Mouse (Mus musculus): ENCODE measurements around the gene Ccser1. TPM values are rescaled to one million over a fixed set of nuclear protein-coding genes. Genes with fewer than 3 reads are reported as not detected.

Ccser1 gene
- total and polyA plus RNA-seq, 2 experiments, result 0.02 to 0.28 TPM

GRCm38 (mm10) chr6:61493386-61493785, 313.3 kb downstream of the Ccser1 start:
- H3K36me3 ChIP-seq (ENCODE audit: control insufficient read depth, insufficient read depth, low read length), result no peaks in the 10 kb centered on the region
- WGBS, result 86% methylated on average over 5 of the region's 5 CpGs
- TF ChIP-seq POLR2A (IDR thresholded peaks at IDR 0.05; ENCODE audit: extremely low read depth, insufficient read depth, low read length) (no peak), CTCF (IDR thresholded peaks at IDR 0.05; ENCODE audit: low read depth, low read length) (no peak)
- H3K27me3 ChIP-seq (ENCODE audit: control insufficient read depth, insufficient read depth, low read length), result no peaks in the 10 kb centered on the region
- H3K27ac ChIP-seq (replicated peaks; ENCODE audit: insufficient read depth, low read depth, low read length), result no peak overlapping the region
- no peaks in the 10 kb centered on the region for H3K4me1 ChIP-seq (ENCODE audit: control insufficient read depth, insufficient read depth, low read length)
- no peak for DNase-seq (ENCODE audit: extremely low read depth, low read depth, low spot score)
- no peak overlapping the region for H3K9ac ChIP-seq (ENCODE audit: low read depth, low read length)
- H3K4me3 ChIP-seq (ENCODE audit: insufficient read depth, low read depth, low read length), result no peak overlapping the region
- no peaks in the 10 kb centered on the region for H3K79me2 ChIP-seq (ENCODE audit: control insufficient read depth, insufficient read depth, low read length)

- Histone ChIP-seq H3K79me2 (ENCODE audit: control insufficient read depth, insufficient read depth, low read length) (no peaks in the 10 kb centered on the region), H3K27ac (replicated peaks; ENCODE audit: insufficient read depth, low read depth, low read length) (no peak overlapping the region), H3K4me1 (ENCODE audit: control insufficient read depth, insufficient read depth, low read length) (no peaks in the 10 kb centered on the region), H3K9ac (ENCODE audit: low read depth, low read length) (no peak overlapping the region), H3K36me3 (ENCODE audit: control insufficient read depth, insufficient read depth, low read length) (no peaks in the 10 kb centered on the region), H3K4me3 (ENCODE audit: insufficient read depth, low read depth, low read length) (no peak overlapping the region), H3K27me3 (ENCODE audit: control insufficient read depth, insufficient read depth, low read length) (no peaks in the 10 kb centered on the region)
- 64% methylated on average over 2 of the region's 2 CpGs for WGBS
- TF ChIP-seq POLR2A (IDR thresholded peaks at IDR 0.05; ENCODE audit: extremely low read depth, insufficient read depth, low read length) (no peak), CTCF (IDR thresholded peaks at IDR 0.05; ENCODE audit: low read depth, low read length) (no peak)
- no peak for DNase-seq (ENCODE audit: extremely low read depth, low read depth, low spot score)
These were observed 335.2 kb downstream of the Ccser1 start for GRCm38 (mm10) chr6:61515310-61515709.

- no peak for DNase-seq (ENCODE audit: extremely low read depth, low read depth, low spot score)
- Histone ChIP-seq H3K27ac (replicated peaks; ENCODE audit: insufficient read depth, low read depth, low read length) (no peak overlapping the region), H3K4me1 (ENCODE audit: control insufficient read depth, insufficient read depth, low read length) (no peaks in the 10 kb centered on the region), H3K9ac (ENCODE audit: low read depth, low read length) (no peak overlapping the region), H3K27me3 (ENCODE audit: control insufficient read depth, insufficient read depth, low read length) (no peaks in the 10 kb centered on the region), H3K79me2 (ENCODE audit: control insufficient read depth, insufficient read depth, low read length) (no peaks in the 10 kb centered on the region), H3K36me3 (ENCODE audit: control insufficient read depth, insufficient read depth, low read length) (no peaks in the 10 kb centered on the region), H3K4me3 (ENCODE audit: insufficient read depth, low read depth, low read length) (no peak overlapping the region)
- 73% methylated on average over 2 of the region's 2 CpGs for WGBS
- TF ChIP-seq POLR2A (IDR thresholded peaks at IDR 0.05; ENCODE audit: extremely low read depth, insufficient read depth, low read length) (no peak), CTCF (IDR thresholded peaks at IDR 0.05; ENCODE audit: low read depth, low read length) (no peak)
These were observed 341.5 kb downstream of the Ccser1 start for GRCm38 (mm10) chr6:61521587-61521986.

GRCm38 (mm10) chr6:61522108-61522507, 342.0 kb downstream of the Ccser1 start:
- H3K27me3 ChIP-seq (ENCODE audit: control insufficient read depth, insufficient read depth, low read length), result no peaks in the 10 kb centered on the region
- no peaks in the 10 kb centered on the region for H3K79me2 ChIP-seq (ENCODE audit: control insufficient read depth, insufficient read depth, low read length)
- H3K9ac ChIP-seq (ENCODE audit: low read depth, low read length), result no peak overlapping the region
- no peaks in the 10 kb centered on the region for H3K4me1 ChIP-seq (ENCODE audit: control insufficient read depth, insufficient read depth, low read length)
- TF ChIP-seq CTCF (IDR thresholded peaks at IDR 0.05; ENCODE audit: low read depth, low read length), result no peak
- no peak for TF ChIP-seq POLR2A (IDR thresholded peaks at IDR 0.05; ENCODE audit: extremely low read depth, insufficient read depth, low read length)
- H3K36me3 ChIP-seq (ENCODE audit: control insufficient read depth, insufficient read depth, low read length), result no peaks in the 10 kb centered on the region
- DNase-seq (ENCODE audit: extremely low read depth, low read depth, low spot score), result no peak
- no peak overlapping the region for H3K27ac ChIP-seq (replicated peaks; ENCODE audit: insufficient read depth, low read depth, low read length)
- H3K4me3 ChIP-seq (ENCODE audit: insufficient read depth, low read depth, low read length), result no peak overlapping the region
- WGBS, result 84% methylated on average over 3 of the region's 3 CpGs

GRCm38 (mm10) chr6:61523748-61524493, 343.8 kb downstream of the Ccser1 start:
- TF ChIP-seq CTCF (IDR thresholded peaks at IDR 0.05; ENCODE audit: low read depth, low read length) (no peak), POLR2A (IDR thresholded peaks at IDR 0.05; ENCODE audit: extremely low read depth, insufficient read depth, low read length) (no peak)
- peak; percentile 3 for DNase-seq (ENCODE audit: extremely low read depth, low read depth, low spot score)
- no peaks in the 10 kb centered on the region for H3K4me1 ChIP-seq (ENCODE audit: control insufficient read depth, insufficient read depth, low read length)
- no peaks in the 10 kb centered on the region for H3K27me3 ChIP-seq (ENCODE audit: control insufficient read depth, insufficient read depth, low read length)
- H3K9ac ChIP-seq (ENCODE audit: low read depth, low read length), result no peak overlapping the region
- no peak overlapping the region for H3K4me3 ChIP-seq (ENCODE audit: insufficient read depth, low read depth, low read length)
- WGBS, result 34% methylated on average over 14 of the region's 14 CpGs
- no peak overlapping the region for H3K27ac ChIP-seq (replicated peaks; ENCODE audit: insufficient read depth, low read depth, low read length)
- no peaks in the 10 kb centered on the region for H3K79me2 ChIP-seq (ENCODE audit: control insufficient read depth, insufficient read depth, low read length)
- H3K36me3 ChIP-seq (ENCODE audit: control insufficient read depth, insufficient read depth, low read length), result no peaks in the 10 kb centered on the region

DNA sequence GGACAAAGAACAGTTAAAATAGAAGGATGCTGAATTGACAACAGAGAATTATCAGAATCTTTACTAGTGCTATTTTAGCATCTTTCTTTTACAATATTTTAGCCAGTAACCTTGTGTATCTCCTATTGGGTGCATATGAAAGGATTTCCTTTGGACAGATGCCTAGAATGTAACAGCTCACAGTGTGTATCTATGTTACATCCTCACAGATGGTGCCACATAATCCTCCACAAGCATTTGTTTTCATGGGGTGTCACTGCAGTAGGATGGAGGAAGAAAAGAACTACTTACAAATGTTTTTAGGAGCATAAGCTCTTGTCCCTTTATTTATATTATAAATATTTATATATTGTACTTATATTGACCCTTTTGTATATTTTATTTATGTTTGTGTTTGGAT, 360.6 kb downstream of the Ccser1 start:
- H3K36me3 ChIP-seq (ENCODE audit: control insufficient read depth, insufficient read depth, low read length), result no peaks in the 10 kb centered on the region
- H3K79me2 ChIP-seq (ENCODE audit: control insufficient read depth, insufficient read depth, low read length), result no peaks in the 10 kb centered on the region
- TF ChIP-seq POLR2A (IDR thresholded peaks at IDR 0.05; ENCODE audit: extremely low read depth, insufficient read depth, low read length), result no peak
- TF ChIP-seq CTCF (IDR thresholded peaks at IDR 0.05; ENCODE audit: low read depth, low read length), result no peak
- no peaks in the 10 kb centered on the region for H3K4me1 ChIP-seq (ENCODE audit: control insufficient read depth, insufficient read depth, low read length)
- H3K27ac ChIP-seq (replicated peaks; ENCODE audit: insufficient read depth, low read depth, low read length), result no peak overlapping the region
- DNase-seq (ENCODE audit: extremely low read depth, low read depth, low spot score), result no peak
- H3K4me3 ChIP-seq (ENCODE audit: insufficient read depth, low read depth, low read length), result no peak overlapping the region
- H3K9ac ChIP-seq (ENCODE audit: low read depth, low read length), result no peak overlapping the region
- no peaks in the 10 kb centered on the region for H3K27me3 ChIP-seq (ENCODE audit: control insufficient read depth, insufficient read depth, low read length)
